Mouse (Mus musculus): ENCODE measurements around the gene Msantd4. TPM values are rescaled to one million over a fixed set of nuclear protein-coding genes. Genes with fewer than 3 reads are reported as not detected.

The Msantd4 gene
- 39.1 TPM for polyA plus RNA-seq (2014; fragmentation: Illumina TruSeq; extraction: RNeasy Lipid Tissue Mini Kit (QIAGEN cat#74804); ENCODE audit: low read depth, low replicate concordance)

GRCm38 (mm10) chr9:4375828-4376639, at the start of gene Msantd4:
Gene Msantd4 (plus strand): TSS chr9:4376562.

Other genes starting within 250 kb of the Msantd4 start
- 63.0 TPM for gene Aasdhppt, start 67.1 kb upstream of the Msantd4 start, polyA plus RNA-seq (2014; fragmentation: Illumina TruSeq; extraction: RNeasy Lipid Tissue Mini Kit (QIAGEN cat#74804); ENCODE audit: low read depth, low replicate concordance)
- gene Kbtbd3, start 66.7 kb upstream of the Msantd4 start, polyA plus RNA-seq (2014; fragmentation: Illumina TruSeq; extraction: RNeasy Lipid Tissue Mini Kit (QIAGEN cat#74804); ENCODE audit: low read depth, low replicate concordance): 6.0 TPM